Mouse (Mus musculus) brain, embryonic 14.5 days (tissue): ENCODE data around the gene Tsc1. TPM values are rescaled to one million over a fixed set of nuclear protein-coding genes. Genes with fewer than 3 reads are reported as not detected.

ENCODE experiments used
- DNase-seq: peaks from one replicate; pipeline ENCODE4 v3.0.0-alpha.2; 2011; ENCODE audit warnings: low read depth
- CTCF ChIP-seq: fragments of 200-500 bp; IDR thresholded peaks from 2 replicates; pipeline ENCODE4 v1.5.1; 2012; ENCODE audit warnings: inconsistent platforms, mild to moderate bottlenecking, moderate library complexity, borderline replicate concordance; ENCODE audit not compliant: insufficient read depth, insufficient read length; ENCODE audit errors: extremely low read depth
- POLR2A ChIP-seq: fragments of 200-500 bp; IDR thresholded peaks from 2 replicates; pipeline ENCODE4 v1.6.1; 2012; ENCODE audit warnings: mild to moderate bottlenecking, inconsistent platforms, borderline replicate concordance; ENCODE audit not compliant: poor library complexity, insufficient read depth, insufficient read length, severe bottlenecking; ENCODE audit errors: extremely low read depth
- polyA plus RNA-seq: library from polyadenylated mRNA; depleted of rRNA; stranded (reverse); fragments of >200 nt; gene quantifications from 2 replicates; pipeline ENCODE4 v1.2.3, GENCODE M21; 2012

The Tsc1 gene
- polyA plus RNA-seq, 1 experiment: 40.6 TPM

DNA sequence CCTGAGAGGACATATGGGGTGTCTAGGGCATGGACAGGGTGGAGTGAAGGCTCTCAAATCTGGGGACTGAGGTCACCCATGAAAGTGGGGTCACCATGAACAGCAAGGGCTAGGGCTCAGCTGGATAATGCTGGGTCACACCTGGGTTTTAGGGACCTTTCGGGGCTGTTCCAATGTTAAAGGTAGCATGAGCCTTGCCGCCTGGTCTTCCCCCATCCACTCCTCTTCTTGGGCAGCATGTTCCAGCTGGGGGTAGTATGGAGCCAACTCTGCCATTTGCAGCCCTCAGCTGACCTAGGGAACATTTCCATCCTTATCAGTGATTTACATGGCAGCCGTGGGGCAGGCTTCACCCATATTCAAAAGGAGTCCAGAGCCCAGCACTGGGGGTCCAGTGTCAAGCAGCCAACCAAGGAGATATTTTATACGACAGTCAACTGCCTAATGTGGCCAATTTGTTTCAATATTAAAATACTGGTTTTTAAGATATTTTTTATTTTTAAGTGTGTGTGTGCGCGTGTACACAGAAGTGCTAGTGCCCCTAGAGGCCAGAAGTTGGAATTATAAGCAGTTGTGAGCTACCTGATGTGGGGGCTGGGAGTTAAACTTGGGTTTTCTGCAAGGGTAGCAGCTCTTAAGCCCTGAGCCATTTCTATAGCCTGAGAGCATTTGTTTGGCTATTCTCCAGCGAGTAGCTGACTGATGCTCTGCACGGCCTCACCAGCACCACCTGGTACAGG is 34.3 kb upstream of the Tsc1 start:
- no peak for TF ChIP-seq POLR2A
- TF ChIP-seq CTCF: peak; percentile 43; the same call in 1 of the 2 replicates

DNA sequence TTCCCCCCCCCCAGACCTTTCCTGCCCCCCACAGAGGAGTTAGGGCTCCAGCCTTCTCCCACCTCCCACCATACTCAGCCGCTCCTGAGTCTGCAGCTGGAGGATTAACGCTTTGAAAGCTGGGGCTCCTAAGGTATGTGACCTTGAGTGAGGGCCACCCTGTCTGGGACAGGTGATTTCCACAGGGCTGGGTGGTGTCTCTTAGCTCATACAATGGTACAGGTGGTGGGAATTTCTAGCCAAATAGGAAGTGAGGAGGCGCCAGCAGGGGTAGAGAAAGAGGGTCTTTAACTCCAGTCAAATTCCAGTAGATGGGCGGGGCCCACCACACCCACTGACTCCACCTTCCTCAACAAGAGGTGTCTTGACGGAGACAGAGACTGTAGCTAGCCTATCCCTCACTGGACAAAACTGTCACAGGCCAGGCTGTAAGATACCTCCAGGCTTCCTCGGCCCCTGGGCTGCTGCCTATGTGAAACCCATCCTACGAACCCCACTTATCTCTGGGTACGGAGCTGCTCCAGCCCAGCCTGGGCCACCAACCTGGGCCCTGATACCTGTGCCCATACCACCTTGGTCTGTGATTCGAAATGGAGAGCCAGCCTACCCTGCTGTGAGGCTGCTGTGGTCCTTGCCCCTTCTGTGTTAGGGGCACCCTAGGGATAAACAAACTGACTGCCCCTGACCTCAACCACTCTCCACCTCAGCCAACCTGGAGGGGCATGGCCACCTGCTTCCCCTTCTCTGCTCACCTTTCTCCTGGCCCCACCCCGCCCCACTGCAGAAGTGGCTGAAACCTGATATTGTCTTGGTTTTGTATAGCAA is 33.5 kb upstream of the Tsc1 start:
- DNase-seq: no peak
- no peak for TF ChIP-seq POLR2A
- no peak for TF ChIP-seq CTCF

More for the DNA sequence above, 34.3 kb upstream of the Tsc1 start:
- DNase-seq: peak; percentile 18

DNA sequence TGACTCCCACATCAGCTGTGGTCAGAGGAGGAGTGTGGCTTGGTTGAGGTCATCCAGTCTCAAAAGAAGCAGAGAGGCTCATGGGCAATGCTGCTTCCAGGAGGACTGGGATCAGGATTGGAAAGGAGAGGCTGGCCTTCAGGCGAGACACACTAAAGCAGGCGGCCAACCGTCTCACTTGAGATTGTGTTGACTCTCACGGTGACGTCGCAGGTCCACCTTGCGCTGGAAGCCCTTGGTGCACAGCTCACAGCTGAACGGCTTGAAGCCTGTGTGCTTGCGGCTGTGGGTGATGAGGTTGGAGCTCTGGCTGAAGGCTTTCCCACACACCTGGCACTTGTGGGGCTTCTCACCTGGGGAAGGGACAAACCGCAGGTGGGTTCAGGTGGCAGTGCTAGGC is 31.2 kb upstream of the Tsc1 start:
- DNase-seq: no peak
- TF ChIP-seq POLR2A (no peak), CTCF (no peak)

DNA sequence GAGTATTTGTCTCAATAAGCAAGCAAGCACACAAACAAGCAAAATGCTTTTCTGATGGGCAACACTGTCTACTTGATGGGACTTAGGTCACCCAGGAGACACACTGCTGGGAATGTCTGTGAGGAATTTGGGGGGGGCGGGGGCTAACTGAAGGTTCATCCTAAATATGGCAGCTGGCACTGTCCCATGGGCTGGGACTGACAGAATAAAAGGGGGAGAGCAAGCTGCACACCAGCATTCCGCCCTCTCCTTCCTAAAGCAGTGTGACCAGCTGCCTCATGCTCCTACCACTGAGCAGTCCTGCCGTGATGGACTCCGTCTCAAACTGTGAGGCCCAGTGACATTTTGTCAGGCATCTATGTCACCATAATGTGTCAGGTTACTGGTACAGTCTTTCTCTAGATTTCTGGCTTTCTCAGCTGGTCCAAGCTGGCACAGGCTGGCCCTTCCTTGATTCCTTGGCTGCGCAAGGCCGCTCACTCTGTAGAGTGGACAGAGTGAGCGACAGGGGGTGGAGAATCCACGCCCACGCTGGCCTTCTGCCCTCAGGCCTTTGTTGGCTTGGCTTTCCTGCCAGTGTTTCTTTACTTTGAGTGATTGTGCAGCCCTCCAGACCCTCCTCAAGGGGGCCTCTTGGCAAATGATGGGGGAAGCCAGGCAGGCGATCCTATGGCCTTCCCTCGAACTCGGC is 30.2 kb upstream of the Tsc1 start:
- TF ChIP-seq CTCF: no peak
- TF ChIP-seq POLR2A: no peak
- no peak for DNase-seq

DNA sequence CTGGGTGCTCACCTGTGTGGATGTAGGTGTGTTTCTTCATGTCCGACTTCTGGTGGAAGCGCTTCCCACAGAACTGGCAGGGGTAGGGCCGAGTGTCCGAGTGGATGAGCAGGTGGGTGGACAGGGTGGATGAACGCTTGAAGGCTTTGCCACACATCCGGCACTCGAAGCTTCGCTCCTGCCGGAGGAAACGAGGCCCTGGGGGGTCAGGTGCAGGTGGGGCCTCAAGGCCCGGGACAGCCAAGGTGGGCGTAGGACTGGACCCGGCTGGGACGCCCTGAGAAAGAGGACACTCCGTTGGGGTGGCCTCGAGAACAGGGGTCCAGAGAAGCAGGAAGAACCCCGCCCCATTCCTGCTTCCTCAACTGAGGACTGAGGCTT is 29.6 kb upstream of the Tsc1 start:
- TF ChIP-seq CTCF: no peak
- no peak for TF ChIP-seq POLR2A
- no peak for DNase-seq

DNA sequence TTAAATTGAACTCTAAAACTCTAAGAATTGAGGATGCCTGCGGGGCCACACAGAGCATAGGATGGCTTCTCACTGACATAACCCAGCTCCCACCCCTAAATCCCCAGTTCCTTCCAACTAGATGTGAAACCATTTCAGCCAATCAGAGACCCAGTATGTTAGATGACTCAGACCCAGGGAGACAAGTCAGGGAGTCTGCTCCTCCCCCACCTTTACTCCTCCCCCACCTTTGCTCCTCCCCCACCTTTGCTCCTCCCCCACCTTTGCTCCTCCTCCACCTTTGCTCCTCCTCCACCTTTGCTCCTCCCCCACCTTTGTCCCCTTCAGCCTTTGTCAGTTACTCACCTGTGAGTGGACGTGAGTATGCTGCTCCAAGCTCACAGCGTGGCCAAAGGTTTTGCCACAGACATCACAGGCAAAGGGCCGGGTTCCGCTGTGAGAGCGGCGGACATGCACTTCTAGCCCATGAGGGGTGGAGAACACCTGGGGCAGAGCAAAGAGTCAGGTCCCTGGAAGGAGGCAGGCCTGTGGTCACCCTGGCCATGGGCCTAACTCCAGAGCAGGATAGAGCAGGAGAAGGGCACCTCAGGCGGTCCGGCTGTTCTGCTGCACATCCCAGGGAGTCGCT is 28.5 kb upstream of the Tsc1 start:
- TF ChIP-seq POLR2A: no peak
- no peak for TF ChIP-seq CTCF
- DNase-seq: no peak

DNA sequence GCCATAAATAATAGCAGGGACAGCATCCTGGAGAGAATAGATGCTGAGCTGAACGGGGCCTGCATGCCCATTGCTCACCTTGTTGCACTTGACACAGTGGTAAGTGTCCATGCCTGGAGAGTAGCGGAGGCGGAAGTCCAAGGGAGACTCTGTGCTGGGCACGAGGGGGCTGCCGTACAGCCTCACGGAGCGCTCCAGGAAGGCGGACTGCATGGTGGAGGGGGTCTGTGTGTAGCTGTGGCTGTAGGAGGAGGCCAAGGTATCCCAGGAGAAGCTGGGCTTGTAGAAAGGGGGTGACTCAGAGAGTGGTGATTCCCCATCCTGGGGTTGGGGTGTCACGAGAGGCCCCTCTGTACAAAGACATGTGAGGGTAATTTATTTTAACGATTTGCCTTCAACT is 27.4 kb upstream of the Tsc1 start:
- TF ChIP-seq POLR2A (no peak), CTCF (no peak)
- DNase-seq: no peak

DNA sequence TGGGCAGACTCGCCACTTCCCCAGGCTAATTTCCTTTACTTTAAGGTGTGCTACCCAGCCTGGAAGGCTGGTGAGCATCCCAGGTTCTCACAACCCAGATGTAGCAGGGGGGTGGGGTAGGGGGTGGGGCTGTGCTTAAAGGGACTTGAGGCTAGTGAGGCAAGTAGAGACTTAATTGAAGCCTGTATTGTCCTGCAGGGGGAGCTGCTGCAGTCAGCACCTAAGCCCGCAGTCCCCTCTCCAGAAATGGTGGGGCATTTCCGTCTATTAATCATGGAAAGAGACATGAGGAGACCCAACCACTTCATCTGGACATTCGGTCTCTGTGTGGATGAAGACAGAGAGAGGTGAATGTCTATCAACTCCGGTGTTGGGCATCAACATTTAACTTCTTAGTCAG is 24.7 kb upstream of the Tsc1 start:
- TF ChIP-seq CTCF (peak; percentile 49; the same call in 1 of the 2 replicates), POLR2A (no peak)
- no peak for DNase-seq

DNA sequence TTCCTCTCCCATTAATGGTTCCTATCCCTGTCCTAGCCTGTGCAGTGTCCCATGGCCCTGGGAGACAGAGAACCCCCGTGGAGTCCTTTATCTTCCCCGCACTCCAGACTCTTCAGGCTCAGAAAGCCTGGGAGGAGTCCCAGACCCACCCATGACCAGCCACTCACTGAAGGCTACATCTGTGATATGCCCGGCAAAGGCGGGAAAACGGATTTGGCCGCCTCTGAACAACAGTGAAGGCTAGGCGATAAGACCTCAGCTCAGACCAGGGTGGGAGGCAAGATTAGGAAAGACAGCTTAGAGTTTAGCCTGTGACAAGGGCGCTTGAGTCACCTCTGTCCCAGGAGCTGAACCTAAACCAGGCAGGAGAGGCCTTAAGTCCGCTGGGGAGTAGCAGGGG is 24.2 kb upstream of the Tsc1 start:
- no peak for TF ChIP-seq POLR2A
- TF ChIP-seq CTCF: no peak
- DNase-seq: no peak

DNA sequence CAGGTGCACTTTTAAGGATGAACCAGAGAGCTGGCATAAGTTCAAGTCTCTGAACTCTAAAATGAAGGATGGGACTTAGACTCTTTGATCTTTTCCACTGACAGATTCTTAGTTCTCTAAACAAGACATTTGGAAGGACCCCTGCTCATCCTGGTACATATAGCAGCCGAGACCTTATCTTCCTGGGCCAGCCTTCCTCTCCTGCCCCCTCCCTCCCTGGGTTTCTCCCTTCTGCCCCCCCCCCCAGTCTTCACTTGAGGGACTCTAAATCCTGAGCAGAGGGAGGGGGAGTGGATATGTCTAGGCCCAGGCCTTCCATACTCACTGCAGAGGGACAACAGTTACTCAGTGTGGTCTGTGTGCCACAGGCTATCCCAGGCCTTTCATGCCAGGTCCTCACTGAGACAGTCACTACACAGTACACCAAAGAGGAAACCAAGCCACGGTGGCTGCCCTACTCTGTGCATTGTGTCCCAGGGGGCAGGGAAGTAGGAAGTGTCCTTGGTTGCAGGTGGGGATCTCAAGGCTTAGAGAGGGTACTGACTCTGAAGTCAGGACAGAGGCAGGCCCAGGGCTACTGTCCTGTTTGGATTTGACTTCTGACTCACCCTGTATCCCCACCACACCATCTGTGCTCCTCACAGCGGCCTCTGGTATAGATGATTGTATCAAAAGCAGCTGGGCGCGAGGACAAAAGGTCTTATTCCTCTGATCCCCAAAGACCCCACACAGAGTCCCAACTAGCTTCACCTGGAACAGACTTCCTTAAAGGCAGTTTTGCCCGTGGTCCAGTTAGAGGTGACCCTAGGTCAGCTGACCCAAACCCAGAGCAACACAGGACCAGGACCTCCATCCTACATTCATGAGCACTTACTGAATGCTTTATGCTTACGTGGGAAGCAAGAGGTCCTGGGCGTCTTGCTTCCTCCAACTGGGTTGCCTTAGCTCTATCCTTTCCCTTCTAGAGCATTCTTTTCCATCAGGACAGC is 23.2 kb upstream of the Tsc1 start:
- no peak for TF ChIP-seq POLR2A
- TF ChIP-seq CTCF: no peak
- no peak for DNase-seq

DNA sequence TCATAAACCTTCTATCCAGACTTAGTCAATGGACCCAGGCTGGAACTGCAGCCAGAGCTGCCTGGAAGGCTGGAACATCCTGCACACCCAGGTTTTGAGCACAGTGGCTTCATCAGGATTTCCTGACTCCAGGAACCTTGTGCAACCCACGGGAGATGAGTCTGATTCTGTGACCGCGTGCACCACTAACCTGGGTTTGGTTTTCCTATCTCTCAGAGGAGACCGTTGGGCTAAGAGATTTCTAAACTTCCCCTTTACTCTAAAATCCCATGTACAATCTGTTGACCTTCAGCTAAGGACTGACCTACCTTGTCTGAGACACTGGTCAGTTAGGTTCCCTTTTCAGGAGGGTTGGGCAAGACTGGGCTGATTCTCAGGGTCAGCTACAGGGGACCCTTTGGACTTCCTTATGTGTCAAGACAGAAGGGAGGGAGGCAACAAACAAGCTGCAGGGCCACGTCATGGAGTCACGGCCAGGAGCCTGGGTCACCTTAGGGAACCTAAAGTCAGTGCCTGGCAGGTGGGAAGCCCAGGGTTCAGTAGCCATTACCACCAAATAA is 22.2 kb upstream of the Tsc1 start:
- no peak for DNase-seq
- TF ChIP-seq POLR2A: no peak
- TF ChIP-seq CTCF: no peak
